Comparison of ENCODE assay signal across 8 mouse cellular contexts in the genomic region with DNA sequence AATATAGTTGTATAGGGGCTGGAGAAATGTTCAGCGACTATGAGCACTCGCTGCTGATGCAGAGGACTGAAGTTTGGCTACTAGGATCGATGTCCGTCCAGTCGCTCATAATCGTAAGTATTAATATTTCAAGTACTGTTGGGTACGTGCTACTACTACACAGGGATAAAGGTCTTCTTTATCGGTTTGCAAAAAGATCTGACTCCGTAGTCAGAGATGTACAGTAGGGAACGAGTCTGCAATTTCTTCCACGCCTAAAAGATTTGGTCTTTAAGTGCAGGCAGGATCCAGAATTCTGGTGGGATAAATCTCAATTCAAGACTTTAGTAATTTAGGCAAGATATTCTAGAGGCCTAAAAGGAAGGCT. TPM values are rescaled to one million over a fixed set of nuclear protein-coding genes. Genes with fewer than 3 reads are reported as not detected.
DNase-seq lines count a peak whose midpoint lies in the region; ATAC-seq and TF ChIP-seq lines count a peak whose summit lies in the region.

No protein-coding gene starts in this region.

- ATAC-seq in embryonic facial prominence, embryonic 13.5 days (ENCODE audit: insufficient number of reproducible peaks, insufficient read depth, low FRiP score, low TSS enrichment, low read depth): no peak
- peak; percentile 9; the same call in 1 of the 2 replicates for ATAC-seq in intestine, embryonic 16.5 days
- ATAC-seq in neural tube, embryonic 14.5 days (ENCODE audit: low read depth): peak; percentile 12; the same call in 1 of the 2 replicates

- H3K9ac ChIP-seq in liver, adult 2 months (ENCODE audit: low read depth, low read length): no peak overlapping the region
- peak overlapping the region; percentile 88 for H3K9ac ChIP-seq in embryonic facial prominence, embryonic 13.5 days
- H3K9ac ChIP-seq in intestine, embryonic 16.5 days (ENCODE audit: low read depth, low read length): peak overlapping the region; percentile 76
- H3K9ac ChIP-seq in neural tube, embryonic 14.5 days (replicated peaks; ENCODE audit: low read depth, low read length): peak overlapping the region; percentile 80

- H3K79me2 ChIP-seq in liver, adult 2 months (ENCODE audit: control insufficient read depth, insufficient read depth, low read length): peaks cover 16% of the 10 kb centered on the region; the same call in 1 of the 2 replicates

- H3K4me1 ChIP-seq in liver, adult 2 months (ENCODE audit: control insufficient read depth, insufficient read depth, low read length): peaks cover 17% of the 10 kb centered on the region
- H3K4me1 ChIP-seq in embryonic facial prominence, embryonic 13.5 days: peaks cover 21% of the 10 kb centered on the region
- peaks cover 17% of the 10 kb centered on the region for H3K4me1 ChIP-seq in intestine, embryonic 16.5 days (ENCODE audit: control insufficient read depth, insufficient read depth, low read length)
- peaks cover 21% of the 10 kb centered on the region for H3K4me1 ChIP-seq in neural tube, embryonic 14.5 days (ENCODE audit: control insufficient read depth, insufficient read depth, low read length)

- no peak for TF ChIP-seq POLR2A in liver, adult 2 months (IDR thresholded peaks at IDR 0.05; ENCODE audit: extremely low read depth, insufficient read depth, low read length)

- H3K9me3 ChIP-seq in embryonic facial prominence, embryonic 13.5 days: no peaks in the 10 kb centered on the region
- H3K9me3 ChIP-seq in intestine, embryonic 16.5 days (ENCODE audit: control insufficient read depth, low read length): no peaks in the 10 kb centered on the region
- H3K9me3 ChIP-seq in neural tube, embryonic 14.5 days (ENCODE audit: control insufficient read depth, low read length): no peaks in the 10 kb centered on the region

- 42% methylated on average over 11 of the region's 11 CpGs for WGBS in liver, adult 2 months
- WGBS in embryonic facial prominence, embryonic 13.5 days: 49% methylated on average over 11 of the region's 11 CpGs
- whole genome bisulfite sequencing in intestine, embryonic 16.5 days: 48% methylated on average over 11 of the region's 11 CpGs
- 60% methylated on average over 11 of the region's 11 CpGs for WGBS in neural tube, embryonic 14.5 days

- H3K4me2 ChIP-seq in embryonic facial prominence, embryonic 13.5 days: peak overlapping the region; percentile 91
- peak overlapping the region; percentile 76 for H3K4me2 ChIP-seq in intestine, embryonic 16.5 days (ENCODE audit: low read depth, low read length)
- peak overlapping the region; percentile 93 for H3K4me2 ChIP-seq in neural tube, embryonic 14.5 days (ENCODE audit: low read depth, low read length)

- no peaks in the 10 kb centered on the region for H3K36me3 ChIP-seq in liver, adult 2 months (ENCODE audit: control insufficient read depth, insufficient read depth, low read length)
- no peaks in the 10 kb centered on the region for H3K36me3 ChIP-seq in embryonic facial prominence, embryonic 13.5 days
- no peaks in the 10 kb centered on the region for H3K36me3 ChIP-seq in intestine, embryonic 16.5 days (ENCODE audit: control insufficient read depth, insufficient read depth, low read length)
- no peaks in the 10 kb centered on the region for H3K36me3 ChIP-seq in neural tube, embryonic 14.5 days (ENCODE audit: control insufficient read depth, insufficient read depth, low read length)

- 0 out of 2 replicates have a peak overlapping the region, but pooled peaks have one; percentile 34 for H3K27ac ChIP-seq in liver, adult 2 months (replicated peaks; ENCODE audit: insufficient read depth, low read depth, low read length)
- H3K27ac ChIP-seq in embryonic facial prominence, embryonic 13.5 days: peak overlapping the region; percentile 57
- H3K27ac ChIP-seq in intestine, embryonic 16.5 days (ENCODE audit: low read length): peak overlapping the region; percentile 44
- H3K27ac ChIP-seq in neural tube, embryonic 14.5 days (ENCODE audit: low read depth, low read length): peak overlapping the region; percentile 77

- H3K4me3 ChIP-seq in liver, adult 2 months (ENCODE audit: insufficient read depth, low read depth, low read length): peak overlapping the region; percentile 95
- peak overlapping the region; percentile 85 for H3K4me3 ChIP-seq in embryonic facial prominence, embryonic 13.5 days
- H3K4me3 ChIP-seq in intestine, embryonic 16.5 days (ENCODE audit: low read length): peak overlapping the region; percentile 71
- peak overlapping the region; percentile 70 for H3K4me3 ChIP-seq in neural tube, embryonic 14.5 days (ENCODE audit: low read depth, low read length)

- no peak for TF ChIP-seq CTCF in liver, adult 2 months (IDR thresholded peaks at IDR 0.05; ENCODE audit: low read depth, low read length)

- DNase-seq in liver, adult 2 months (ENCODE audit: extremely low read depth, low read depth, low spot score): no peak
- no peak for DNase-seq in liver
- no peak for DNase-seq in adrenal gland, postnatal 25 days
- no peak for DNase-seq in spleen, adult 12 weeks (ENCODE audit: low spot score)
- no peak for DNase-seq in testis, postnatal 10 days (ENCODE audit: low spot score)

- H3K27me3 ChIP-seq in liver, adult 2 months (ENCODE audit: control insufficient read depth, insufficient read depth, low read length): no peaks in the 10 kb centered on the region
- H3K27me3 ChIP-seq in embryonic facial prominence, embryonic 13.5 days: no peaks in the 10 kb centered on the region
- no peaks in the 10 kb centered on the region for H3K27me3 ChIP-seq in intestine, embryonic 16.5 days (replicated peaks; ENCODE audit: control insufficient read depth, insufficient read depth, low read length)
- H3K27me3 ChIP-seq in neural tube, embryonic 14.5 days (ENCODE audit: control insufficient read depth, insufficient read depth, low read length): no peaks in the 10 kb centered on the region; the same call in 1 of the 2 replicates

RNA-seq across cellular contexts. Expression of gene Fam222b, which starts 0.3 kb away (rescaled TPM):
- total RNA-seq in liver, adult 2 months (2014; rRNA removed): 2.5 and 3.4 TPM in 2 replicates
- 12.5 and 13.6 TPM in 2 replicates for polyA plus RNA-seq in liver, adult 2 months (2012; rRNA removed)
- 14.1 and 16.9 TPM in 2 replicates for polyA plus RNA-seq in embryonic facial prominence, embryonic 13.5 days (2015; fragmentation: Nextera tagmentation; extraction: Ambion mirVana)
- polyA plus RNA-seq in intestine, embryonic 16.5 days (2015; fragmentation: Nextera tagmentation; extraction: Ambion mirVana): 14.2 and 16.1 TPM in 2 replicates
- 29.3 and 35.6 TPM in 2 replicates for polyA plus RNA-seq in neural tube, embryonic 14.5 days (2014; fragmentation: Nextera tagmentation; extraction: Ambion mirVana)
- total RNA-seq in adrenal gland, postnatal 25 days (2021): 23.3 and 23.9 TPM in 2 replicates

RNA-seq across cellular contexts. Expression of gene Eral1, which starts 13.9 kb away (rescaled TPM):
- 16.4 and 18.2 TPM in 2 replicates for total RNA-seq in liver, adult 2 months (2014; rRNA removed)
- polyA plus RNA-seq in liver, adult 2 months (2012; rRNA removed): 25.2 and 27.2 TPM in 2 replicates
- polyA plus RNA-seq in embryonic facial prominence, embryonic 13.5 days (2015; fragmentation: Nextera tagmentation; extraction: Ambion mirVana): 34.8 and 39.0 TPM in 2 replicates
- polyA plus RNA-seq in intestine, embryonic 16.5 days (2015; fragmentation: Nextera tagmentation; extraction: Ambion mirVana): 29.2 and 31.2 TPM in 2 replicates
- polyA plus RNA-seq in neural tube, embryonic 14.5 days (2014; fragmentation: Nextera tagmentation; extraction: Ambion mirVana): 30.4 and 33.6 TPM in 2 replicates
- total RNA-seq in adrenal gland, postnatal 25 days (2021): 33.6 and 36.0 TPM in 2 replicates

RNA-seq across cellular contexts. Expression of gene Flot2, which starts 56.4 kb away (rescaled TPM):
- 19.1 and 23.0 TPM in 2 replicates for total RNA-seq in liver, adult 2 months (2014; rRNA removed)
- polyA plus RNA-seq in liver, adult 2 months (2012; rRNA removed): 66.5 and 70.7 TPM in 2 replicates
- polyA plus RNA-seq in embryonic facial prominence, embryonic 13.5 days (2015; fragmentation: Nextera tagmentation; extraction: Ambion mirVana): 49.4 and 53.2 TPM in 2 replicates
- 37.8 and 40.9 TPM in 2 replicates for polyA plus RNA-seq in intestine, embryonic 16.5 days (2015; fragmentation: Nextera tagmentation; extraction: Ambion mirVana)
- polyA plus RNA-seq in neural tube, embryonic 14.5 days (2014; fragmentation: Nextera tagmentation; extraction: Ambion mirVana): 106 and 117 TPM in 2 replicates
- 87.9 and 106 TPM in 2 replicates for total RNA-seq in adrenal gland, postnatal 25 days (2021)
